Mouse (Mus musculus): Measurements from ENCODE around the gene Rnf169. TPM values are rescaled to one million over a fixed set of nuclear protein-coding genes. Genes with fewer than 3 reads are reported as not detected.
A peak's percentile ranks its signal among the peaks of the same experiment; 100 is the strongest.

Rnf169 gene
- polyA plus RNA-seq, 1 experiment from 2014 or later, result 3.6 TPM

- Histone ChIP-seq H3K36me3 (ENCODE audit: control insufficient read depth, insufficient read depth, low read length) (no peaks in the 10 kb centered on the region), H3K9ac (ENCODE audit: low read length) (no peak overlapping the region), H3K27ac (ENCODE audit: low read depth, low read length) (no peak overlapping the region), H3K4me3 (ENCODE audit: low read depth, low read length) (no peak overlapping the region), H3K4me2 (ENCODE audit: low read length) (no peak overlapping the region), H3K9me3 (replicated peaks; ENCODE audit: control insufficient read depth, low read length) (no peaks in the 10 kb centered on the region), H3K27me3 (replicated peaks; ENCODE audit: control insufficient read depth, insufficient read depth, low read length) (no peaks in the 10 kb centered on the region), H3K4me1 (ENCODE audit: control insufficient read depth, insufficient read depth, low read length) (no peaks in the 10 kb centered on the region)
- WGBS, result 0% methylated on average over 3 of the region's 3 CpGs
- ATAC-seq (peak; percentile 65), DNase-seq (ENCODE audit: low spot score) (peak; percentile 92)
Measured at GRCm38 (mm10) chr7:99876345-99876744, 103.9 kb downstream of the Rnf169 start.

DNA sequence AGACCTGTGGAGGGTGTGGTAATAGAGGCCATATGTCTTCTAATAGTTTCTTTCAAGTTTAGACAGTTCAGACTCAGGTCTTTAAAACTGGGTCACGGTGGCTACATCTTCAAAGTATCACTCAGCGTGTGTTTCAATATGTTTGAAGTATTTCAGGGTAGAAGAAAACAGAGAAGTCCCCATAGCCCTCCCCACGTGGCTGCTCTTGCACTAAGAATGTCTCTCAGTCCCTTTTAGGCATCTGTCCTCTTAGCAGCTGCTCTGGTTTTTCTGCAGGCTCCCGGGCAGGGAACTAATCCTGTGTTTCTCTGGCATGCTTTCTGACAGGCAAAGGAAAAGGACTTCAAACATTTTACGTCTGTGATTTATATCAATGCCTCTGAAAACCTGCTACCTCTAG lies 104.4 kb downstream of the Rnf169 start:
- H3K4me2 ChIP-seq (ENCODE audit: low read length), result no peak overlapping the region
- no peaks in the 10 kb centered on the region for H3K9me3 ChIP-seq (replicated peaks; ENCODE audit: control insufficient read depth, low read length)
- WGBS, result 52% methylated on average over 5 of the region's 5 CpGs
- H3K9ac ChIP-seq (ENCODE audit: low read length), result no peak overlapping the region
- no peak overlapping the region for H3K27ac ChIP-seq (ENCODE audit: low read depth, low read length)
- no peak overlapping the region for H3K4me3 ChIP-seq (ENCODE audit: low read depth, low read length)
- H3K36me3 ChIP-seq (ENCODE audit: control insufficient read depth, insufficient read depth, low read length), result no peaks in the 10 kb centered on the region
- H3K4me1 ChIP-seq (ENCODE audit: control insufficient read depth, insufficient read depth, low read length), result no peaks in the 10 kb centered on the region
- ATAC-seq (no peak), DNase-seq (ENCODE audit: low spot score) (no peak)
- H3K27me3 ChIP-seq (replicated peaks; ENCODE audit: control insufficient read depth, insufficient read depth, low read length), result no peaks in the 10 kb centered on the region

DNA sequence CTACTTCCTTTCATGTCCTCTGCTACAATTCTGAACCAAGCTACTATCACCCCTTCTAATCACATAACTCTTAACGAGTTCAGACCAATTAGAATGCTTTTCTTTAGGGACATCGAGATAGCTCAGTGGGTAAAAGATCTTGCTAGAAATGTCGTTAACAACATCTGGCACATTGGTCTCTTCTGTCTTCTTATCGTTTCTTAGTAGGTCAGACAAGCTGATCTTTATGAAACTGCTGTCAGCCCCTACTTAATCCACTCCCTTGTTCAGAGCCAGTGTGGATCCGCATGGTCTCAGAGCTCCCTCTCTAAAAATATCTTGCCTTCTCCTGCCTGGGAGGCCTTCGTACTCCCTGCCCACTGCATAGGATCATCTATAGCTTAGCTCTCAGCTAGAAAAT lies 106.3 kb downstream of the Rnf169 start:
- Histone ChIP-seq H3K9ac (ENCODE audit: low read length) (no peak overlapping the region), H3K4me3 (ENCODE audit: low read depth, low read length) (no peak overlapping the region), H3K27me3 (replicated peaks; ENCODE audit: control insufficient read depth, insufficient read depth, low read length) (no peaks in the 10 kb centered on the region), H3K36me3 (ENCODE audit: control insufficient read depth, insufficient read depth, low read length) (no peaks in the 10 kb centered on the region), H3K27ac (ENCODE audit: low read depth, low read length) (no peak overlapping the region), H3K9me3 (replicated peaks; ENCODE audit: control insufficient read depth, low read length) (no peaks in the 10 kb centered on the region), H3K4me1 (ENCODE audit: control insufficient read depth, insufficient read depth, low read length) (no peaks in the 10 kb centered on the region), H3K4me2 (ENCODE audit: low read length) (no peak overlapping the region)
- no peak for ATAC-seq
- no peak for DNase-seq (ENCODE audit: low spot score)
- 44% methylated on average over 6 of the region's 6 CpGs for WGBS

Other genes with a start within 250 kb of the Rnf169 start
- not detected in 2 replicates for gene Olfr521, start 216.9 kb downstream of the Rnf169 start, polyA plus RNA-seq (2014; fragmentation: Nextera tagmentation; extraction: Ambion mirVana)
- gene Neu3, start 152.0 kb downstream of the Rnf169 start, polyA plus RNA-seq (2014; fragmentation: Nextera tagmentation; extraction: Ambion mirVana), result 0.78 and 0.81 TPM in 2 replicates
- gene Xrra1, start 121.3 kb downstream of the Rnf169 start, polyA plus RNA-seq (2014; fragmentation: Nextera tagmentation; extraction: Ambion mirVana), result 0.39 and 0.64 TPM in 2 replicates
- gene Spcs2, start 117.0 kb downstream of the Rnf169 start, polyA plus RNA-seq (2014; fragmentation: Nextera tagmentation; extraction: Ambion mirVana), result 282 and 300 TPM in 2 replicates
- gene Chrdl2, start 25.7 kb upstream of the Rnf169 start, polyA plus RNA-seq (2014; fragmentation: Nextera tagmentation; extraction: Ambion mirVana), result not detected in 2 replicates
- 49.9 and 54.1 TPM in 2 replicates for gene Pold3, start 141.1 kb upstream of the Rnf169 start, polyA plus RNA-seq (2014; fragmentation: Nextera tagmentation; extraction: Ambion mirVana)
- gene Lipt2, start 178.8 kb upstream of the Rnf169 start, polyA plus RNA-seq (2014; fragmentation: Nextera tagmentation; extraction: Ambion mirVana), result 19.6 and 24.0 TPM in 2 replicates
- 0.58 and 0.91 TPM in 2 replicates for gene Kcne3, start 196.1 kb upstream of the Rnf169 start, polyA plus RNA-seq (2014; fragmentation: Nextera tagmentation; extraction: Ambion mirVana)
- 9.2 and 13.2 TPM in 2 replicates for gene Pgm2l1, start 246.9 kb upstream of the Rnf169 start, polyA plus RNA-seq (2014; fragmentation: Nextera tagmentation; extraction: Ambion mirVana)